ENCODE assay signal across 9 mouse cellular contexts in genomic region chr11:98708282-98708956, GRCm38 (mm10). TPM values are rescaled to one million over a fixed set of nuclear protein-coding genes. Genes with fewer than 3 reads are reported as not detected.
DNase-seq lines count a peak whose midpoint lies in the region; ATAC-seq and TF ChIP-seq lines count a peak whose summit lies in the region.
"Had no signal": no experiment of that assay in that cellular context is flagged by ENCODE, and none has a peak within 500 bp of the region (broad histone marks: within the 10 kb centered on the region; RNA-seq: fewer than 3 reads in every experiment).

No protein-coding gene starts in this region.

- no peak overlapping the region for H3ac ChIP-seq in myocyte (ENCODE audit: control insufficient read depth, insufficient read length)

- DNase-seq in kidney, adult 9 months = peak; percentile 71
- DNase-seq in kidney, postnatal 10 days = no peak
- no peak for DNase-seq in heart, embryonic 10.5 days (ENCODE audit: low spot score)
- DNase-seq in kidney, postnatal 36 days = peak; percentile 39 to 73
- DNase-seq in layer of hippocampus, adult 9-10 months (ENCODE audit: low spot score) = no peak
- no peak for DNase-seq in spleen, postnatal 4 days (ENCODE audit: low spot score in 2 of 2)

- WGBS in heart, embryonic 10.5 days = 92% methylated on average over 19 of the region's 19 CpGs

- no peaks in the 10 kb centered on the region for H3K27me3 ChIP-seq in heart, embryonic 10.5 days (ENCODE audit: insufficient read depth, poor library complexity, severe bottlenecking)
- no peaks in the 10 kb centered on the region for H3K27me3 ChIP-seq in myocyte (ENCODE audit: control insufficient read depth, insufficient read depth, insufficient read length)

- no peaks in the 10 kb centered on the region for H3K9me3 ChIP-seq in heart, embryonic 10.5 days

- no peak for ATAC-seq in erythroid progenitor cell, adult 5-6 weeks (replicated peaks; ENCODE audit: low FRiP score, poor library complexity, severe bottlenecking)

- no peaks in the 10 kb centered on the region for H3K79me2 ChIP-seq in myocyte (ENCODE audit: control insufficient read depth, insufficient read depth)

- no peak overlapping the region for H3K4me3 ChIP-seq in heart, embryonic 10.5 days
- no peak overlapping the region for H3K4me3 ChIP-seq in myocyte

- H3K27ac ChIP-seq in heart, embryonic 10.5 days = 0 out of 2 replicates have a peak overlapping the region, but pooled peaks have one; percentile 12

- peak overlapping the region; percentile 41 for H3K4me2 ChIP-seq in myocyte (ENCODE audit: low read depth)

- H3K4me1 ChIP-seq in heart, embryonic 10.5 days = peaks cover 25% of the 10 kb centered on the region

- no peak for TF ChIP-seq POLR2A in myocyte (IDR thresholded peaks at IDR 0.05; ENCODE audit: insufficient read length, low read depth)

- H3K36me3 ChIP-seq in heart, embryonic 10.5 days = peaks cover 82% of the 10 kb centered on the region
- no peaks in the 10 kb centered on the region for H3K36me3 ChIP-seq in myocyte (ENCODE audit: control insufficient read depth, insufficient read depth)

TF ChIP-seq in myocyte, 11 proteins besides CTCF, POLR2A, EP300 and RAD21:
- TF ChIP-seq CEBPB (IDR thresholded peaks at IDR 0.05; ENCODE audit: insufficient read depth, poor library complexity, severe bottlenecking) (peak; percentile 42; the same call in 1 of the 2 replicates), MYOG (IDR thresholded peaks at IDR 0.05; ENCODE audit: control insufficient read depth in 1 of 3, insufficient read depth in 1 of 3, insufficient read length in 2 of 3, low read depth in 2 of 3) (no peak), MYOD1 (IDR thresholded peaks at IDR 0.05; ENCODE audit: control insufficient read depth in 1 of 3, insufficient read length in 2 of 3, low read depth in 2 of 3) (peak in 2 of 3 experiments; percentile 23 to 31)

RNA-seq across cellular contexts. Expression of gene Csf3, which starts 7.4 kb away (rescaled TPM):
- not detected in 2 replicates for polyA plus RNA-seq in heart, embryonic 10.5 days (2016; fragmentation: Nextera tagmentation; extraction: Ambion mirVana)
- not detected for polyA plus RNA-seq in myocyte (2012; fragmentation: generic; extraction: Trizol)
- total RNA-seq in erythroid progenitor cell, adult 5-6 weeks (2015; ENCODE audit: low replicate concordance) = not detected in 2 replicates
- total RNA-seq in erythroid progenitor cell, adult 5-6 weeks (2017; ENCODE audit: low replicate concordance) = not detected in 2 replicates
- total RNA-seq: gastrocnemius, postnatal 10 days had no signal

RNA-seq across cellular contexts. Expression of gene Med24, which starts 20.8 kb away (rescaled TPM):
- polyA plus RNA-seq in heart, embryonic 10.5 days (2016; fragmentation: Nextera tagmentation; extraction: Ambion mirVana) = 54.6 and 56.5 TPM in 2 replicates
- 32.5 TPM for polyA plus RNA-seq in myocyte (2012; fragmentation: generic; extraction: Trizol)
- total RNA-seq in erythroid progenitor cell, adult 5-6 weeks (2015; ENCODE audit: low replicate concordance) = 30.6 and 57.7 TPM in 2 replicates
- 14.7 and 25.0 TPM in 2 replicates for total RNA-seq in erythroid progenitor cell, adult 5-6 weeks (2017; ENCODE audit: low replicate concordance)

RNA-seq across cellular contexts. Expression of gene Psmd3, which starts 26.1 kb away (rescaled TPM):
- polyA plus RNA-seq in heart, embryonic 10.5 days (2016; fragmentation: Nextera tagmentation; extraction: Ambion mirVana) = 232 and 255 TPM in 2 replicates
- polyA plus RNA-seq in myocyte (2012; fragmentation: generic; extraction: Trizol) = 250 TPM
- 28.1 and 30.3 TPM in 2 replicates for total RNA-seq in erythroid progenitor cell, adult 5-6 weeks (2015; ENCODE audit: low replicate concordance)
- total RNA-seq in erythroid progenitor cell, adult 5-6 weeks (2017; ENCODE audit: low replicate concordance) = 23.6 and 30.7 TPM in 2 replicates

RNA-seq across cellular contexts. Expression of gene Thra, which starts 32.0 kb away (rescaled TPM):
- polyA plus RNA-seq in heart, embryonic 10.5 days (2016; fragmentation: Nextera tagmentation; extraction: Ambion mirVana) = 19.2 and 23.2 TPM in 2 replicates
- polyA plus RNA-seq in myocyte (2012; fragmentation: generic; extraction: Trizol) = 68.9 TPM
- 8.6 and 13.8 TPM in 2 replicates for total RNA-seq in erythroid progenitor cell, adult 5-6 weeks (2015; ENCODE audit: low replicate concordance)
- 3.3 and 8.0 TPM in 2 replicates for total RNA-seq in erythroid progenitor cell, adult 5-6 weeks (2017; ENCODE audit: low replicate concordance)

RNA-seq across cellular contexts. Expression of gene Gsdma, which starts 44.3 kb away (rescaled TPM):
- not detected in 2 replicates for polyA plus RNA-seq in heart, embryonic 10.5 days (2016; fragmentation: Nextera tagmentation; extraction: Ambion mirVana)
- polyA plus RNA-seq in myocyte (2012; fragmentation: generic; extraction: Trizol) = 0.04 TPM
- not detected in 2 replicates for total RNA-seq in erythroid progenitor cell, adult 5-6 weeks (2015; ENCODE audit: low replicate concordance)
- total RNA-seq in erythroid progenitor cell, adult 5-6 weeks (2017; ENCODE audit: low replicate concordance) = not detected in 2 replicates
- total RNA-seq: gastrocnemius, postnatal 10 days had no signal

Comparison
In these comparisons a context has a peak if more than half of its experiments do, and no peak if none do; other contexts are left out.
1. DNase-seq: peak in kidney, adult 9 months (single experiment) and kidney, postnatal 36 days (2 of 2); none in kidney, postnatal 10 days (single experiment), heart, embryonic 10.5 days (single experiment), layer of hippocampus, adult 9-10 months (single experiment) and spleen, postnatal 4 days (0 of 2).